Mouse (Mus musculus) lung, embryonic 14.5 days (tissue): Measurements from ENCODE around the gene Gpr153. TPM values are rescaled to one million over a fixed set of nuclear protein-coding genes. Genes with fewer than 3 reads are reported as not detected.
"Not testable (repeated sequence)": the region's sequence is repeated elsewhere in the genome, so short reads cannot be mapped to it uniquely, and the experiment has no call there.

Experiments
- ATAC-seq: fragments of 200-750 bp; cut with Nextera tagmentation; 2 replicates; pipeline ENCODE4 v1.8.0; 2017; ENCODE audit warnings: mild to moderate bottlenecking, moderate TSS enrichment, moderate library complexity; ENCODE audit not compliant: insufficient read depth
- DNase-seq: peaks from one replicate; pipeline ENCODE4 v3.0.0-alpha.2; 2015
- H3K27ac ChIP-seq: fragments of 300-500 bp; sonication (generic); 2 replicates; pipeline ENCODE4 v1.5.1; 2014; ENCODE audit warnings: low read depth, mild to moderate bottlenecking, moderate library complexity
- H3K27me3 ChIP-seq: fragments of 300-500 bp; sonication (generic); 2 replicates; pipeline ENCODE4 v1.6.1; 2014; ENCODE audit warnings: low read length, control low read depth; ENCODE audit not compliant: insufficient read depth
- H3K36me3 ChIP-seq: fragments of 300-500 bp; sonication (generic); 2 replicates; pipeline ENCODE4 v1.6.1; 2014; ENCODE audit warnings: control low read depth; ENCODE audit not compliant: insufficient read depth
- H3K4me1 ChIP-seq: fragments of 300-500 bp; sonication (generic); 2 replicates; pipeline ENCODE4 v1.6.1; 2014; ENCODE audit warnings: antibody characterized with exemption, control low read depth; ENCODE audit not compliant: insufficient read depth
- H3K4me2 ChIP-seq: fragments of 300-500 bp; sonication (generic); 2 replicates; pipeline ENCODE4 v1.6.1; 2014; ENCODE audit warnings: mild to moderate bottlenecking
- H3K4me3 ChIP-seq: fragments of 300-500 bp; sonication (generic); 2 replicates; pipeline ENCODE4 v1.5.1; 2014; ENCODE audit warnings: low read depth, low read length
- H3K9ac ChIP-seq: fragments of 300-500 bp; sonication (generic); 2 replicates; pipeline ENCODE4 v1.6.1; 2014
- H3K9me3 ChIP-seq: fragments of 300-500 bp; sonication (generic); 2 replicates; pipeline ENCODE4 v1.6.1; 2016; ENCODE audit warnings: low read depth, low read length, control low read depth
- CTCF ChIP-seq: IDR thresholded peaks from 2 replicates; pipeline ENCODE4 v1.5.1; 2016; ENCODE audit warnings: antibody characterized with exemption, low read depth
- WGBS: fragments of 180-500 bp; shearing (Covaris S2); extraction: QIAGEN DNeasy Blood & Tissue Kit; methylation state at CpG from one replicate; pipeline ENCODE4 v1.1.7; 2014; 5-methylcytosine and 5-hydroxymethylcytosine counted together
- polyA plus RNA-seq: library from polyadenylated mRNA; unstranded; fragments of >200 nt; fragmentation: Nextera tagmentation; extraction: Ambion mirVana; gene quantifications from 2 replicates; pipeline ENCODE4 v1.2.1, GENCODE M21; 2014

Gpr153 gene
- polyA plus RNA-seq = 19.5 and 20.0 TPM in 2 replicates

- ATAC-seq (peak; percentile 73), DNase-seq (peak; percentile 79)
- Histone ChIP-seq H3K9ac (peak within 1 kb of the TSS; percentile 79), H3K4me2 (peak within 1 kb of the TSS; percentile 89), H3K4me1 (peaks cover 7% of the 10 kb centered on the region; the same call in 1 of the 2 replicates), H3K27ac (peak within 1 kb of the TSS; percentile 80), H3K36me3 (no peaks in the 10 kb centered on the region), H3K4me3 (peak within 1 kb of the TSS; percentile 66), H3K9me3 (no peaks in the 10 kb centered on the region), H3K27me3 (peaks cover 7% of the 10 kb centered on the region)
- no peak for TF ChIP-seq CTCF
- WGBS = 2% methylated on average over 32 of the region's 48 CpGs
These were observed at the start of gene Gpr153 for GRCm38 (mm10) chr4:152273621-152274236. Gpr153 (plus strand) TSS chr4:152274232.

GRCm38 (mm10) chr4:152226901-152227486, 47.0 kb upstream of the Gpr153 start:
- Histone ChIP-seq H3K4me3 (no peak overlapping the region), H3K9ac (no peak overlapping the region), H3K4me1 (peaks cover 3% of the 10 kb centered on the region; the same call in 1 of the 2 replicates), H3K36me3 (peaks cover 8% of the 10 kb centered on the region; the same call in 1 of the 2 replicates), H3K27me3 (no peaks in the 10 kb centered on the region), H3K9me3 (no peaks in the 10 kb centered on the region), H3K27ac (no peak overlapping the region), H3K4me2 (no peak overlapping the region)
- WGBS = 78% methylated on average over 13 of the region's 13 CpGs
- ATAC-seq (no peak), DNase-seq (peak; percentile 7)
- TF ChIP-seq CTCF = no peak

DNA sequence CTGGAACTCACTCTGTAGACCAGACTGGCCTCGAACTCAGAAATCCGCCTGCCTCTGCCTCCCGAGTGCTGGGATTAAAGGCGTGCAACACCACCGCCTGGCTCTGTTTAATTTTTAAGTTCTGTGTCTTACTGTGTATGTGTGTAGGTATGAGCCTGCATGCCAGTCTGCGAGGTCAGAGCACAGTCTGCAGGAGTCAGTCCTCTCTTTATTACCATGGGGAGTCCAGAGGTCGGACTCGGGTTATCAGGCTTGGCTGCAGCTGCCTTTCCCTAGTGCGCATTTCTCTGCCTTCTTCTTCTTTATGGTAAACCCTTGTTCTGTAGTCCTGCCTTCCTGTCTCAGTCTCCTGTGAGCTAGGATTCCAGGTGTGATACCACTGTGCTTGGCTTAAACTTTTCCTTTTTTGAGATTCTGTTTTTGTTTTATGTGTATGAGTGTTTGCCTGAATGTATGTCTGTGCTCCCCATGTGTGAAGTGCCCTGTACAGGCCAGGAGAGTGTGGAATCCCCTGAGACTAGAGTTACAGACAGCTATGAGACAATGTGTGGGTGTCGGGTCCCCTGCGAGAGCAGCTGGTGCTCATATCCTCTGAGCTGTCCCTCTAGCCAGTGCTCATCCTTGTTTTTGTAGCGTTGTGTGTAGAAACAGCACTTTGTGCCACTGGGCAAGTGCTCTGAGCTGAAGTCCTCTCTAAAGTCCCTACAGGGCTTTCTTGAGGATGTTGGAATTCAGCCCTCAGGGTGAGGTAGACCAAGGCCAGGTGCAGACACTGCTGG, 46.1 kb upstream of the Gpr153 start:
- Histone ChIP-seq H3K9ac (no peak overlapping the region), H3K4me1 (no peaks in the 10 kb centered on the region), H3K36me3 (peaks cover 8% of the 10 kb centered on the region; the same call in 1 of the 2 replicates), H3K27ac (no peak overlapping the region), H3K9me3 (no peaks in the 10 kb centered on the region), H3K27me3 (no peaks in the 10 kb centered on the region), H3K4me2 (no peak overlapping the region), H3K4me3 (no peak overlapping the region)
- no peak for ATAC-seq
- TF ChIP-seq CTCF = no peak
- WGBS = 67% methylated on average over 12 of the region's 12 CpGs
- DNase-seq = no peak

DNA sequence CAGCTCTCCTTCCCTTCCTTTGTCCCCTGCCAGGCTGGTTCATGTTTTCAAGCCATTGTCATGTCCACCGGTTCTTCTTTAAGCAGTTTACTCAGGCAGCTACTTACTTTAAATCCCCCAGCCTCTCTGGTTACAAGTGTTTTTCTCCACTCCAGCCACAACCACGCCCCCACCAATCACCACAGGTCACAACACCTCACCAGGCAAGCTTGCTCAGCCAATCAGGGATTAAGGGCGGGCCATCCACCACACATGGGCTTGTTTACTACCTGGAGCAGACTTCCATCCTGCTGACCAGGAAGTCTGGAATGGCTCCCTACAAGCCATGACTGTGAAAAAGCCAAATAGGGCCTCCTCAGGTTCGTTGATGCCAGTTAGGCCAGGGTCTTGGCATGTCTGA, 43.7 kb upstream of the Gpr153 start:
- not testable (repeated sequence) for ATAC-seq, H3K9ac ChIP-seq, H3K9me3 ChIP-seq, H3K4me2 ChIP-seq, H3K4me1 ChIP-seq, H3K27me3 ChIP-seq, H3K36me3 ChIP-seq, H3K27ac ChIP-seq, H3K4me3 ChIP-seq, DNase-seq
- WGBS = 42% methylated on average over 4 of the region's 4 CpGs

GRCm38 (mm10) chr4:152231326-152231725, 42.7 kb upstream of the Gpr153 start:
- Histone ChIP-seq H3K4me1 (no peaks in the 10 kb centered on the region), H3K36me3 (peaks cover 8% of the 10 kb centered on the region; the same call in 1 of the 2 replicates), H3K9me3 (no peaks in the 10 kb centered on the region), H3K4me3 (no peak overlapping the region), H3K27ac (no peak overlapping the region), H3K9ac (no peak overlapping the region), H3K4me2 (no peak overlapping the region), H3K27me3 (no peaks in the 10 kb centered on the region)
- ATAC-seq (no peak), DNase-seq (no peak)
- 71% methylated on average over 7 of the region's 7 CpGs for WGBS
- TF ChIP-seq CTCF = no peak

DNA sequence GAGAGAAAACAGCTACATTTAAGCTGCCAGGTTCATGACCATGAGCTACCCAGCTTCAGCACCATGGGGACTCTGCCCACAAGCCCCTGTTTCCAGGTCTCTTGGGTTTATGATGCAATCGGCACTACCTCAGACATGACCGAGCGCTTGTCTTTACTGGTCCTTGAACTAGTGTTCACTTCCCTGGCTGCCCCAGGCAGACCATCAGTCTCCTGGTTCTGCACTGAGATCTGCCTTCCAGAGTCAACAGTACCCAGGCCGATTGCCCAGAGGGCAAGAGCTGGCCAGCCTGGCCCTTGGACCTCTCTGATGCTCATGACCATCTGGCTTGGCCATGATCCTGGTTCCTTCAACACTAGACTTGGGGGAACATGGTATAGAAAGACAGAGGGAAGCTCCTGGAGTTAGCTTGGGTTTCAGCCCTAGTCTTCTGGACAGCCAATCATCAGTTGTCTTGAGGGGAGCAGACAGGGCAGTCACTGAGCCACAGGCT, 41.6 kb upstream of the Gpr153 start:
- no peak for TF ChIP-seq CTCF
- Histone ChIP-seq H3K4me3 (no peak overlapping the region), H3K9me3 (no peaks in the 10 kb centered on the region), H3K27me3 (no peaks in the 10 kb centered on the region), H3K4me1 (no peaks in the 10 kb centered on the region), H3K36me3 (peaks cover 8% of the 10 kb centered on the region; the same call in 1 of the 2 replicates), H3K4me2 (no peak overlapping the region), H3K9ac (no peak overlapping the region), H3K27ac (no peak overlapping the region)
- ATAC-seq (no peak), DNase-seq (no peak)
- 82% methylated on average over 4 of the region's 4 CpGs for WGBS

GRCm38 (mm10) chr4:152239974-152240373, 34.1 kb upstream of the Gpr153 start:
- H3K36me3 ChIP-seq = 0 out of 2 replicates have a peak, but pooled peaks cover 4% of the 10 kb centered on the region
- no peak overlapping the region for H3K4me2 ChIP-seq
- H3K27ac ChIP-seq = no peak overlapping the region
- H3K9me3 ChIP-seq = no peaks in the 10 kb centered on the region
- no peak overlapping the region for H3K9ac ChIP-seq
- TF ChIP-seq CTCF = no peak
- no peak overlapping the region for H3K4me3 ChIP-seq
- H3K4me1 ChIP-seq = no peaks in the 10 kb centered on the region
- 52% methylated on average over 4 of the region's 4 CpGs for WGBS
- no peak for DNase-seq
- no peaks in the 10 kb centered on the region for H3K27me3 ChIP-seq
- ATAC-seq = no peak
